ENCODE assay signal across 8 mouse cellular contexts in the genomic region with DNA sequence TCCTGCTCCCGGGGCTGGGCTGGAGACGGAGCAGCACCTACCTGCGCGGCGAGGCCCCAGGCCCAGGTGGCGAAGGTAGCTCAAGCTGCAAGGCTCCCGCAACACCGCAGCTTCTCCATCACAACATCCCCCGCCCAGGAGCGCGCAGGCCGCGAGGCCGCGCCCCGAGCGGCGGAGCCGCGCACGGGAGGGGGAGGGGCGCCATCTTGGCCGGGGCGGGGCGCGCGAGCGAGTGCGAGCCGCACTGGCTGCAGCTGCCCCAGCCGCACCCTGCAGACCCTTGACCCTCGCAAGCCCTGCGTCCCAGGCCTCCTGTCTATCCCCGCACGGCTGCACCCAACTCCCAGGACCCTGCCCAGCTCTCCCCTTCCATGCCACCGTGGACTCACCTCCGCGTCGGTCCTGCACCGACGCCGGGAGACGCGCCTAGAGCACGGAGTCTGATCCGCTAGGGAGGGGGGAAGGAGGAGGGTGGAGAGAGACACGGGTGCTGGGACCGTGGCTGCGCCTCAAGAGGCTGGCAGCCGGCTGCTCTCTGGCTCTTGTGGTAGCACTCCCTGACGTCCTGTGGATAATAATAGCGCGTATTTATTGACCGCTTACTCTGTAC. TPM values are rescaled to one million over a fixed set of nuclear protein-coding genes. Genes with fewer than 3 reads are reported as not detected.
DNase-seq lines count a peak whose midpoint lies in the region; ATAC-seq and TF ChIP-seq lines count a peak whose summit lies in the region.

Gene Apbb1, minus strand, starts transcription at position 560 of the 610 bp plus-strand sequence.

- peak within 1 kb of the TSS; percentile 80 for H3K4me2 ChIP-seq in kidney, embryonic 14.5 days (replicated peaks; ENCODE audit: low read depth, low read length)
- H3K4me2 ChIP-seq in midbrain, postnatal 0 days (ENCODE audit: low read depth, low read length, poor library complexity, severe bottlenecking): peak within 1 kb of the TSS; percentile 68

- no peak for TF ChIP-seq CTCF in brain, embryonic 14.5 days (IDR thresholded peaks at IDR 0.05; ENCODE audit: borderline replicate concordance, extremely low read depth, insufficient read depth, insufficient read length)
- 0 out of 2 replicates have a peak, but pooled peaks have one; percentile 11 for TF ChIP-seq CTCF in midbrain, postnatal 0 days (IDR thresholded peaks at IDR 0.05)

- peak within 1 kb of the TSS; percentile 91 for H3K27ac ChIP-seq in heart, embryonic 10.5 days
- H3K27ac ChIP-seq in kidney, embryonic 14.5 days (ENCODE audit: low read depth, low read length): peak within 1 kb of the TSS; percentile 47; the same call in 1 of the 2 replicates
- peak within 1 kb of the TSS; percentile 98 for H3K27ac ChIP-seq in midbrain, postnatal 0 days (ENCODE audit: low read depth, low read length)

- H3K4me1 ChIP-seq in erythroblast, embryonic 14.5 days (ENCODE audit: control insufficient read depth): peaks cover 9% of the 10 kb centered on the region
- H3K4me1 ChIP-seq in heart, embryonic 10.5 days: peaks cover 16% of the 10 kb centered on the region
- peaks cover 6% of the 10 kb centered on the region; the same call in 1 of the 2 replicates for H3K4me1 ChIP-seq in kidney, embryonic 14.5 days (ENCODE audit: control insufficient read depth, insufficient read depth, low read length)
- peaks cover 11% of the 10 kb centered on the region for H3K4me1 ChIP-seq in midbrain, postnatal 0 days (ENCODE audit: insufficient read depth, low read length)

- H3K9me3 ChIP-seq in erythroblast, embryonic 14.5 days (ENCODE audit: control insufficient read depth, low read length): no peaks in the 10 kb centered on the region
- no peaks in the 10 kb centered on the region for H3K9me3 ChIP-seq in heart, embryonic 10.5 days
- no peaks in the 10 kb centered on the region for H3K9me3 ChIP-seq in kidney, embryonic 14.5 days (ENCODE audit: control insufficient read depth, low read length)
- no peaks in the 10 kb centered on the region for H3K9me3 ChIP-seq in midbrain, postnatal 0 days (ENCODE audit: low read length)

- peak; percentile 93 for ATAC-seq in kidney, embryonic 14.5 days (ENCODE audit: low FRiP score, low TSS enrichment)
- ATAC-seq in midbrain, postnatal 0 days (ENCODE audit: low FRiP score): peak; percentile 92

- H3K9ac ChIP-seq in kidney, embryonic 14.5 days (ENCODE audit: low read depth, low read length): peak within 1 kb of the TSS; percentile 72
- peak within 1 kb of the TSS; percentile 91 for H3K9ac ChIP-seq in midbrain, postnatal 0 days (replicated peaks; ENCODE audit: low read length, poor library complexity, severe bottlenecking)

- peak; percentile 93 for TF ChIP-seq POLR2A in brain, embryonic 14.5 days (IDR thresholded peaks at IDR 0.05; ENCODE audit: borderline replicate concordance, extremely low read depth, insufficient read depth, insufficient read length, poor library complexity, severe bottlenecking)

- 1% methylated on average over 53 of the region's 54 CpGs for WGBS in heart, embryonic 10.5 days
- 0% methylated on average over 39 of the region's 54 CpGs for WGBS in kidney, embryonic 14.5 days
- under 1% methylated on average over 42 of the region's 54 CpGs for WGBS in midbrain, postnatal 0 days

- H3K36me3 ChIP-seq in erythroblast, embryonic 14.5 days (ENCODE audit: control insufficient read depth): no peaks in the 10 kb centered on the region
- no peaks in the 10 kb centered on the region for H3K36me3 ChIP-seq in heart, embryonic 10.5 days
- H3K36me3 ChIP-seq in kidney, embryonic 14.5 days (ENCODE audit: control insufficient read depth, insufficient read depth, low read length): no peaks in the 10 kb centered on the region
- H3K36me3 ChIP-seq in midbrain, postnatal 0 days (ENCODE audit: insufficient read depth, low read length): no peaks in the 10 kb centered on the region

- peak; percentile 68 for DNase-seq in CD4-positive, CD25-positive, alpha-beta regulatory T cell, adult 2 months (ENCODE audit: low read depth, low spot score)
- DNase-seq in brain, embryonic 14.5 days (ENCODE audit: low read depth): peak; percentile 91
- peak; percentile 93 for DNase-seq in heart, embryonic 10.5 days (ENCODE audit: low spot score)
- DNase-seq in liver: peak; percentile 72
- peak; percentile 85 for DNase-seq in midbrain, postnatal 0 days (ENCODE audit: low spot score)
- DNase-seq in spleen, postnatal 10 days (ENCODE audit: low spot score in 2 of 2): peak; percentile 27 to 64

- H3K4me3 ChIP-seq in erythroblast, embryonic 14.5 days (replicated peaks): peak within 1 kb of the TSS; percentile 63
- peak within 1 kb of the TSS; percentile 87 for H3K4me3 ChIP-seq in heart, embryonic 10.5 days
- peak within 1 kb of the TSS; percentile 82 for H3K4me3 ChIP-seq in kidney, embryonic 14.5 days (ENCODE audit: low read length)
- peak within 1 kb of the TSS; percentile 66 for H3K4me3 ChIP-seq in midbrain, postnatal 0 days (ENCODE audit: low read depth, low read length)

- H3K27me3 ChIP-seq in erythroblast, embryonic 14.5 days (ENCODE audit: control insufficient read depth): peaks cover 34% of the 10 kb centered on the region
- no peaks in the 10 kb centered on the region for H3K27me3 ChIP-seq in heart, embryonic 10.5 days (ENCODE audit: insufficient read depth, poor library complexity, severe bottlenecking)
- H3K27me3 ChIP-seq in kidney, embryonic 14.5 days (ENCODE audit: control insufficient read depth, insufficient read depth, low read length): no peaks in the 10 kb centered on the region
- H3K27me3 ChIP-seq in midbrain, postnatal 0 days (ENCODE audit: insufficient read depth, low read length): no peaks in the 10 kb centered on the region

RNA-seq across cellular contexts. Expression of gene Apbb1, which starts in this region (rescaled TPM):
- polyA plus RNA-seq in brain, embryonic 14.5 days (2012; rRNA removed): 304 and 347 TPM in 2 replicates
- 0.01 and 0.19 TPM in 2 replicates for polyA plus RNA-seq in erythroblast, embryonic 14.5 days (2012)
- polyA plus RNA-seq in heart, embryonic 10.5 days (2016; fragmentation: Nextera tagmentation; extraction: Ambion mirVana): 68.6 and 70.6 TPM in 2 replicates
- polyA plus RNA-seq in kidney, embryonic 14.5 days (2014; fragmentation: Nextera tagmentation; extraction: Ambion mirVana): 40.1 and 43.0 TPM in 2 replicates
- 391 and 571 TPM in 2 replicates for total RNA-seq in midbrain, postnatal 0 days (2014; rRNA removed)
- 341 and 372 TPM in 2 replicates for polyA plus RNA-seq in midbrain, postnatal 0 days (2015; fragmentation: Nextera tagmentation; extraction: Ambion mirVana)

Comparison
In these comparisons a context has a peak if more than half of its experiments do, and no peak if none do; other contexts are left out.
1. Peak in every context shown above with its lines: DNase-seq, ATAC-seq, H3K4me3 ChIP-seq and H3K27ac ChIP-seq.
2. RNA of gene Apbb1 (polyA plus RNA-seq): 341 to 372 TPM in midbrain, postnatal 0 days, 304 to 347 TPM in brain, embryonic 14.5 days, 68.6 to 70.6 TPM in heart, embryonic 10.5 days and 40.1 to 43.0 TPM in kidney, embryonic 14.5 days; 0.01 to 0.19 TPM in erythroblast, embryonic 14.5 days; every median in the first group is over 10 times any median in the second.
3. H3K27ac ChIP-seq: peak in every context shown above with its lines; median percentile 98 in midbrain, postnatal 0 days; 91 in heart, embryonic 10.5 days; 47 in kidney, embryonic 14.5 days.